15 mouse cellular contexts compared by ENCODE assay signal in the genomic region with DNA sequence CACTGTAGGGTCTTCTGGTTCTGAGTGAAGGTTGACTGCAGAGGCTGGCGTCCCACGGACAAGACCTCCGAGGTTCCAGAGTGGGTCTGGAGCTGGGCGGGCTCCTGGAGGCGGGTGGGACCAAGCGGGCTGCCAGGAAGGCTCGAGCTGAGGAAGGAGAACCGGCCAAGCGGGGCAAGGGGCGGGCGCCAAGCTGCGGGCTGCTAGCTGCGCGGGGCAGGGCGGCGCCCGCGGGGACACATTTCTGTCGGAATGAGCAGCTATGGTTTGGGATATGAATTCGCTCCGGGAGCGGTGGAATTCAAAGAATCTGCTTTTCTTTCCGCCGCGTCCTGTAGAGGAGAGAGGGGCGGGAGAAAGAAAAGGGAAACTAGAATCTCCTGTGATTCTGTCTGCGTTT. TPM values are rescaled to one million over a fixed set of nuclear protein-coding genes. Genes with fewer than 3 reads are reported as not detected.
DNase-seq lines count a peak whose midpoint lies in the region; ATAC-seq and TF ChIP-seq lines count a peak whose summit lies in the region.
"Had no signal": no experiment of that assay in that cellular context is flagged by ENCODE, and none has a peak within 500 bp of the region (broad histone marks: within the 10 kb centered on the region; RNA-seq: fewer than 3 reads in every experiment).

No protein-coding gene starts in this region.

- H3K9ac ChIP-seq in forebrain, embryonic 11.5 days (ENCODE audit: low read length): no peak overlapping the region
- no peak overlapping the region for H3K9ac ChIP-seq in kidney, embryonic 16.5 days (replicated peaks; ENCODE audit: low read length)
- H3K9ac ChIP-seq in limb, embryonic 15.5 days: no peak overlapping the region
- no peak overlapping the region for H3K9ac ChIP-seq in forebrain, postnatal 0 days
- H3K9ac ChIP-seq: liver, embryonic 15.5 days had no signal

- H3K27me3 ChIP-seq in forebrain, embryonic 11.5 days (ENCODE audit: control insufficient read depth, insufficient read depth, low read length): peaks cover 99% of the 10 kb centered on the region
- H3K27me3 ChIP-seq in forebrain, embryonic 10.5 days (ENCODE audit: poor library complexity, severe bottlenecking): peaks cover 100% of the 10 kb centered on the region
- H3K27me3 ChIP-seq in kidney, embryonic 16.5 days (ENCODE audit: insufficient read depth, low read length): peaks cover 99% of the 10 kb centered on the region
- peaks cover 100% of the 10 kb centered on the region for H3K27me3 ChIP-seq in limb, embryonic 15.5 days
- H3K27me3 ChIP-seq in forebrain, postnatal 0 days (ENCODE audit: insufficient read depth, low read length): peaks cover 99% of the 10 kb centered on the region

- no peak overlapping the region for H3K4me2 ChIP-seq in forebrain, embryonic 11.5 days (ENCODE audit: low read depth, low read length, severe bottlenecking)
- H3K4me2 ChIP-seq in kidney, embryonic 16.5 days (replicated peaks; ENCODE audit: low read depth, low read length): 0 out of 2 replicates have a peak overlapping the region, but pooled peaks have one; percentile 4
- H3K4me2 ChIP-seq in limb, embryonic 15.5 days: peak overlapping the region; percentile 30
- H3K4me2 ChIP-seq in forebrain, postnatal 0 days (ENCODE audit: low read depth): no peak overlapping the region
- H3K4me2 ChIP-seq: liver, embryonic 15.5 days had no signal

- WGBS in forebrain, embryonic 11.5 days: under 1% methylated on average over 27 of the region's 27 CpGs
- under 1% methylated on average over 27 of the region's 27 CpGs for WGBS in forebrain, embryonic 10.5 days
- WGBS in kidney, embryonic 16.5 days: under 1% methylated on average over 26 of the region's 27 CpGs
- WGBS in limb, embryonic 15.5 days: 2% methylated on average over 26 of the region's 27 CpGs
- WGBS in forebrain, postnatal 0 days: under 1% methylated on average over 27 of the region's 27 CpGs

- H3K4me1 ChIP-seq in forebrain, embryonic 11.5 days (replicated peaks; ENCODE audit: control insufficient read depth, insufficient read depth, low read length): no peaks in the 10 kb centered on the region
- peaks cover 8% of the 10 kb centered on the region for H3K4me1 ChIP-seq in forebrain, embryonic 10.5 days
- peaks cover 8% of the 10 kb centered on the region; the same call in 1 of the 2 replicates for H3K4me1 ChIP-seq in kidney, embryonic 16.5 days (ENCODE audit: insufficient read depth, low read length)
- H3K4me1 ChIP-seq in limb, embryonic 15.5 days: peaks cover 22% of the 10 kb centered on the region
- no peaks in the 10 kb centered on the region for H3K4me1 ChIP-seq in forebrain, postnatal 0 days (ENCODE audit: insufficient read depth)

- peak; percentile 59 for DNase-seq in forebrain, embryonic 11.5 days (ENCODE audit: low spot score)
- DNase-seq in forebrain, embryonic 10.5 days (ENCODE audit: extremely low spot score, low spot score): no peak
- DNase-seq in kidney, adult 11 months: no peak
- peak; percentile 83 for DNase-seq in R1 (ENCODE audit: low read depth, low spot score)
- DNase-seq in urinary bladder, adult 2 months (ENCODE audit: low spot score): no peak
- no peak for DNase-seq in forebrain, postnatal 0 days
- DNase-seq: cerebellum, adult 18-20 months; heart, adult 18-20 months had no signal

- no peak overlapping the region for H3K4me3 ChIP-seq in forebrain, embryonic 11.5 days (ENCODE audit: low read depth, low read length)
- no peak overlapping the region for H3K4me3 ChIP-seq in forebrain, embryonic 10.5 days
- peak overlapping the region; percentile 20; the same call in 1 of the 2 replicates for H3K4me3 ChIP-seq in kidney, embryonic 16.5 days (ENCODE audit: low read length)
- H3K4me3 ChIP-seq in limb, embryonic 15.5 days: peak overlapping the region; percentile 26
- H3K4me3 ChIP-seq in forebrain, postnatal 0 days (ENCODE audit: low read depth, low read length): no peak overlapping the region
- H3K4me3 ChIP-seq: liver, embryonic 15.5 days had no signal

- no peaks in the 10 kb centered on the region for H3K36me3 ChIP-seq in forebrain, embryonic 11.5 days (ENCODE audit: control insufficient read depth, insufficient read depth, low read length)
- no peaks in the 10 kb centered on the region for H3K36me3 ChIP-seq in forebrain, embryonic 10.5 days (replicated peaks)
- no peaks in the 10 kb centered on the region for H3K36me3 ChIP-seq in kidney, embryonic 16.5 days (ENCODE audit: insufficient read depth, low read length)
- no peaks in the 10 kb centered on the region for H3K36me3 ChIP-seq in limb, embryonic 15.5 days
- no peaks in the 10 kb centered on the region for H3K36me3 ChIP-seq in forebrain, postnatal 0 days (ENCODE audit: insufficient read depth)
- H3K36me3 ChIP-seq: liver, embryonic 15.5 days had no signal

- no peak for ATAC-seq in forebrain, embryonic 11.5 days (replicated peaks; ENCODE audit: low FRiP score)
- peak; percentile 14; the same call in 1 of the 2 replicates for ATAC-seq in kidney, embryonic 16.5 days (ENCODE audit: low FRiP score, low TSS enrichment)
- no peak for ATAC-seq in limb, embryonic 15.5 days (ENCODE audit: insufficient number of reproducible peaks, low FRiP score, low TSS enrichment, low read depth)
- no peak for ATAC-seq in forebrain, postnatal 0 days

- H3K9me3 ChIP-seq in forebrain, embryonic 11.5 days (ENCODE audit: control insufficient read depth, low read length): no peaks in the 10 kb centered on the region
- no peaks in the 10 kb centered on the region for H3K9me3 ChIP-seq in forebrain, embryonic 10.5 days
- no peaks in the 10 kb centered on the region for H3K9me3 ChIP-seq in kidney, embryonic 16.5 days (ENCODE audit: low read length)
- no peaks in the 10 kb centered on the region for H3K9me3 ChIP-seq in limb, embryonic 15.5 days
- no peaks in the 10 kb centered on the region for H3K9me3 ChIP-seq in forebrain, postnatal 0 days (ENCODE audit: low read length)
- H3K9me3 ChIP-seq: liver, embryonic 15.5 days had no signal

- H3K27ac ChIP-seq in forebrain, embryonic 11.5 days (ENCODE audit: low read depth, low read length): no peak overlapping the region
- no peak overlapping the region for H3K27ac ChIP-seq in forebrain, embryonic 10.5 days
- no peak overlapping the region for H3K27ac ChIP-seq in kidney, embryonic 16.5 days (ENCODE audit: low read length)
- H3K27ac ChIP-seq in limb, embryonic 15.5 days: no peak overlapping the region
- H3K27ac ChIP-seq in forebrain, postnatal 0 days (ENCODE audit: low read depth, low read length): no peak overlapping the region
- H3K27ac ChIP-seq: liver, embryonic 15.5 days had no signal

- no peak for TF ChIP-seq CTCF in forebrain, postnatal 0 days (IDR thresholded peaks at IDR 0.05; ENCODE audit: low read depth)

RNA-seq across cellular contexts. Expression of a gene that starts 1.7 kb away (rescaled TPM):
- polyA plus RNA-seq in forebrain, embryonic 11.5 days (2014; fragmentation: Nextera tagmentation; extraction: Ambion mirVana): not detected in 2 replicates
- not detected in 2 replicates for polyA plus RNA-seq in forebrain, embryonic 10.5 days (2016; fragmentation: Nextera tagmentation; extraction: Ambion mirVana)
- polyA plus RNA-seq in kidney, embryonic 16.5 days (2015; fragmentation: Nextera tagmentation; extraction: Ambion mirVana): not detected in 2 replicates
- polyA plus RNA-seq in limb, embryonic 15.5 days (2015; fragmentation: Nextera tagmentation; extraction: Ambion mirVana): 3.9 TPM in 2 replicates
- not detected in 2 replicates for polyA plus RNA-seq in urinary bladder, adult 2 months (2012; rRNA removed)
- total RNA-seq in forebrain, postnatal 0 days (2014; rRNA removed): not detected in 2 replicates
- not detected in 2 replicates for polyA plus RNA-seq in forebrain, postnatal 0 days (2015; fragmentation: Nextera tagmentation; extraction: Ambion mirVana)
- total RNA-seq: adrenal gland, postnatal 4 days; heart, adult 18-20 months; left cerebral cortex, adult 18-20 months; megakaryocyte, adult 5-6 weeks had no signal
- polyA plus RNA-seq: intestine, embryonic 14.5 days; liver, embryonic 15.5 days had no signal

RNA-seq across cellular contexts. Expression of a gene that starts 14.0 kb away (rescaled TPM):
- 0.11 TPM in 1 of 2 replicates, not detected in the other for polyA plus RNA-seq in forebrain, embryonic 11.5 days (2014; fragmentation: Nextera tagmentation; extraction: Ambion mirVana)
- not detected in 2 replicates for polyA plus RNA-seq in forebrain, embryonic 10.5 days (2016; fragmentation: Nextera tagmentation; extraction: Ambion mirVana)
- polyA plus RNA-seq in kidney, embryonic 16.5 days (2015; fragmentation: Nextera tagmentation; extraction: Ambion mirVana): not detected in 2 replicates
- polyA plus RNA-seq in limb, embryonic 15.5 days (2015; fragmentation: Nextera tagmentation; extraction: Ambion mirVana): 7.7 and 7.9 TPM in 2 replicates
- 0.12 TPM in 2 replicates for polyA plus RNA-seq in urinary bladder, adult 2 months (2012; rRNA removed)
- not detected in 2 replicates for total RNA-seq in forebrain, postnatal 0 days (2014; rRNA removed)
- not detected in 2 replicates for polyA plus RNA-seq in forebrain, postnatal 0 days (2015; fragmentation: Nextera tagmentation; extraction: Ambion mirVana)
- total RNA-seq: adrenal gland, postnatal 4 days; heart, adult 18-20 months; left cerebral cortex, adult 18-20 months; megakaryocyte, adult 5-6 weeks had no signal
- polyA plus RNA-seq: intestine, embryonic 14.5 days; liver, embryonic 15.5 days had no signal

RNA-seq across cellular contexts. Expression of a gene that starts 19.3 kb away (rescaled TPM):
- not detected in 2 replicates for polyA plus RNA-seq in forebrain, embryonic 11.5 days (2014; fragmentation: Nextera tagmentation; extraction: Ambion mirVana)
- not detected in 2 replicates for polyA plus RNA-seq in forebrain, embryonic 10.5 days (2016; fragmentation: Nextera tagmentation; extraction: Ambion mirVana)
- 1.2 and 1.6 TPM in 2 replicates for polyA plus RNA-seq in kidney, embryonic 16.5 days (2015; fragmentation: Nextera tagmentation; extraction: Ambion mirVana)
- polyA plus RNA-seq in limb, embryonic 15.5 days (2015; fragmentation: Nextera tagmentation; extraction: Ambion mirVana): 1.5 and 1.7 TPM in 2 replicates
- 3.9 and 4.0 TPM in 2 replicates for polyA plus RNA-seq in urinary bladder, adult 2 months (2012; rRNA removed)
- total RNA-seq in forebrain, postnatal 0 days (2014; rRNA removed): not detected in 2 replicates
- not detected in 2 replicates for polyA plus RNA-seq in forebrain, postnatal 0 days (2015; fragmentation: Nextera tagmentation; extraction: Ambion mirVana)
- total RNA-seq: heart, adult 18-20 months; left cerebral cortex, adult 18-20 months; megakaryocyte, adult 5-6 weeks had no signal
- polyA plus RNA-seq: liver, embryonic 15.5 days had no signal

RNA-seq across cellular contexts. Expression of a gene that starts 31.7 kb away (rescaled TPM):
- not detected in 2 replicates for polyA plus RNA-seq in forebrain, embryonic 11.5 days (2014; fragmentation: Nextera tagmentation; extraction: Ambion mirVana)
- polyA plus RNA-seq in forebrain, embryonic 10.5 days (2016; fragmentation: Nextera tagmentation; extraction: Ambion mirVana): not detected in 2 replicates
- 49.0 and 54.0 TPM in 2 replicates for polyA plus RNA-seq in kidney, embryonic 16.5 days (2015; fragmentation: Nextera tagmentation; extraction: Ambion mirVana)
- polyA plus RNA-seq in limb, embryonic 15.5 days (2015; fragmentation: Nextera tagmentation; extraction: Ambion mirVana): 5.6 and 6.0 TPM in 2 replicates
- polyA plus RNA-seq in urinary bladder, adult 2 months (2012; rRNA removed): 2.2 and 2.6 TPM in 2 replicates
- not detected in 2 replicates for total RNA-seq in forebrain, postnatal 0 days (2014; rRNA removed)
- not detected in 2 replicates for polyA plus RNA-seq in forebrain, postnatal 0 days (2015; fragmentation: Nextera tagmentation; extraction: Ambion mirVana)
- total RNA-seq: heart, adult 18-20 months; left cerebral cortex, adult 18-20 months; megakaryocyte, adult 5-6 weeks had no signal
- polyA plus RNA-seq: liver, embryonic 15.5 days had no signal

RNA-seq across cellular contexts. Expression of a gene that starts 32.3 kb away (rescaled TPM):
- not detected in 2 replicates for polyA plus RNA-seq in forebrain, embryonic 11.5 days (2014; fragmentation: Nextera tagmentation; extraction: Ambion mirVana)
- not detected in 2 replicates for polyA plus RNA-seq in forebrain, embryonic 10.5 days (2016; fragmentation: Nextera tagmentation; extraction: Ambion mirVana)
- polyA plus RNA-seq in kidney, embryonic 16.5 days (2015; fragmentation: Nextera tagmentation; extraction: Ambion mirVana): 4.3 and 5.9 TPM in 2 replicates
- polyA plus RNA-seq in limb, embryonic 15.5 days (2015; fragmentation: Nextera tagmentation; extraction: Ambion mirVana): 2.3 TPM in 2 replicates
- 0.60 and 1.4 TPM in 2 replicates for polyA plus RNA-seq in urinary bladder, adult 2 months (2012; rRNA removed)
- not detected in 2 replicates for total RNA-seq in forebrain, postnatal 0 days (2014; rRNA removed)
- polyA plus RNA-seq in forebrain, postnatal 0 days (2015; fragmentation: Nextera tagmentation; extraction: Ambion mirVana): not detected in 2 replicates
- total RNA-seq: left cerebral cortex, adult 18-20 months; megakaryocyte, adult 5-6 weeks had no signal

Comparison
In these comparisons a context has a peak if more than half of its experiments do, and no peak if none do; other contexts are left out.
1. DNase-seq: peak in forebrain, embryonic 11.5 days (single experiment) and R1 (single experiment); none in forebrain, embryonic 10.5 days (single experiment), kidney, adult 11 months (single experiment), urinary bladder, adult 2 months (single experiment) and forebrain, postnatal 0 days (single experiment).
2. H3K4me2 ChIP-seq: peak in kidney, embryonic 16.5 days (single experiment) and limb, embryonic 15.5 days (single experiment); none in forebrain, embryonic 11.5 days (single experiment) and forebrain, postnatal 0 days (single experiment).
3. H3K4me3 ChIP-seq: peak in kidney, embryonic 16.5 days (single experiment) and limb, embryonic 15.5 days (single experiment); none in forebrain, embryonic 11.5 days (single experiment), forebrain, embryonic 10.5 days (single experiment) and forebrain, postnatal 0 days (single experiment).